Mouse (Mus musculus) megakaryocyte, embryonic 14.5 days (primary cell): ENCODE measurements at regions not wholly inside any gene's neighbourhood (a gene's known extent, or its start where the extent isn't known, plus 50 kb on each side); places are given as distances from the start of the nearest gene placed in this dataset.

Source experiments
- FLI1 ChIP-seq: IDR thresholded peaks from 2 replicates; pipeline ENCODE4 v1.6.1; 2012; ENCODE audit warnings: low read length, inconsistent platforms, mixed read lengths
- GATA1 ChIP-seq: IDR thresholded peaks from 3 replicates; pipeline ENCODE4 v1.6.1; 2012; ENCODE audit warnings: mixed read lengths, low read length, inconsistent platforms, borderline replicate concordance

GRCm38 (mm10) chr11:32903389-32903788, 79.0 kb upstream of the Smim23 start:
- TF ChIP-seq GATA1 (no peak), FLI1 (no peak)
